Mouse (Mus musculus) spleen, adult 2 months (tissue): ENCODE data around the gene Tyw1.

Source experiments
- CTCF ChIP-seq: fragments of 200-500 bp; IDR thresholded peaks from 2 replicates; pipeline ENCODE4 v1.5.1; 2011; ENCODE audit warnings: mild to moderate bottlenecking, inconsistent platforms; ENCODE audit not compliant: insufficient read depth, insufficient read length, insufficient replicate concordance; ENCODE audit errors: extremely low read depth
- POLR2A ChIP-seq: fragments of 200-500 bp; IDR thresholded peaks from 2 replicates; pipeline ENCODE4 v1.6.1; 2011; ENCODE audit warnings: low read depth, low read length, inconsistent platforms

DNA sequence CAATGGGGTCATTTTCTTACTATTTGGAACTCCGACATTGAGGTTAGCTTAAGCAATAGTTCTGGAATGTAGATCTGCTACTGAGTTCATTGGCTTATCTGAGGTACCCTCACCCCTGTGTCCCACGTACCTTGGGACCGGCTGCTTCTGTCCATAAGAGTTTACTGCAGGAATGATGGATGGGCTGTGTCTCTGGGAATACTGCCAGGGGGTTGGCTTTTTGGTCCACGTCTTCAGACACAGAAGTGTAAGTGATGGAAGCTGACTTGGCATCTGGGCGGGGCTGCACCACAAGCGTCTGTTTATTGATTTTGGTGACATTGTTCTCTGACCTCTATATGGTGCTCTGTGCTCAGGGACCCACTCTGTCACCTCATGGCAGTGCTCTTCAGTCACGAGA, 55.4 kb downstream of the Tyw1 start:
- TF ChIP-seq CTCF, result no peak
- TF ChIP-seq POLR2A, result no peak
